Mouse (Mus musculus): ENCODE results near the gene Ttll11.

GRCm38 (mm10) chr2:35992259-35992658, 12.5 kb upstream of the Ttll11 start:
- TF ChIP-seq POLR2A (IDR thresholded peaks at IDR 0.05; ENCODE audit: control insufficient read depth, extremely low read depth, insufficient read depth, low read length, poor library complexity) (no peak), CTCF (IDR thresholded peaks at IDR 0.05; ENCODE audit: borderline replicate concordance, control insufficient read depth, extremely low read depth, insufficient read depth, low read length, poor library complexity) (no peak)
